Mouse (Mus musculus): Measurements from ENCODE around the gene Grik3. TPM values are rescaled to one million over a fixed set of nuclear protein-coding genes. Genes with fewer than 3 reads are reported as not detected.

Grik3 gene
- polyA plus RNA-seq, 1 experiment = 0.09 TPM

DNA sequence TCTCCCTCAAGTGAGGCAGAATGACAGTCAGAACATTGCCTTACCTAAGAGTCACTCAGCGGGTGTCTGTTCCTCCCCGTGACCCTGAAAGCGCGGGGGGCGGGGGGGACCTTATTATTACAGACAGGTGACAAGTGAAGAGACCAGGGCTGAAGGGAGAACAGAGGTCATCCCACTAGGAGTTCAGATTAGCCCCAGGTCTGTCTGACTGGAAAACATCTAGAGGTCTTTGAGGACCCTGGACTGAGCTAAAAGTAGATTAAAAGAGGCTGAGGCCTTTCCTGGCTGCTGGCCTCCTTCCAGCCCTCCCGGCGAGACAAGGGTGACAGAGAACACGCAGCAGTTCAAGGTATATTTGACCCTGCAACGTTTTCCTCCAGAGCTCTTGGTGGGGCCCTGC, 150.0 kb downstream of the Grik3 start:
- TF ChIP-seq CTCF (conservative IDR thresholded peaks at IDR 0.05; ENCODE audit: insufficient read depth, insufficient read length, low read depth, low read length) (no peak), POLR2A (IDR thresholded peaks at IDR 0.05; ENCODE audit: low read depth, low read length) (no peak)
- 58% methylated on average over 9 of the region's 9 CpGs for WGBS
- H3K27ac ChIP-seq (ENCODE audit: insufficient read depth, low read depth, low read length) = no peak overlapping the region
- no peak overlapping the region for H3K4me3 ChIP-seq (ENCODE audit: insufficient read depth, low read depth, low read length)
- no peaks in the 10 kb centered on the region for H3K27me3 ChIP-seq (replicated peaks; ENCODE audit: control insufficient read depth, insufficient read depth, low read length)
- no peaks in the 10 kb centered on the region for H3K36me3 ChIP-seq (ENCODE audit: control insufficient read depth, insufficient read depth, low read length)
- H3K4me1 ChIP-seq (ENCODE audit: control insufficient read depth, insufficient read depth, low read length) = peaks cover 7% of the 10 kb centered on the region; the same call in 1 of the 2 replicates
- DNase-seq = no peak

DNA sequence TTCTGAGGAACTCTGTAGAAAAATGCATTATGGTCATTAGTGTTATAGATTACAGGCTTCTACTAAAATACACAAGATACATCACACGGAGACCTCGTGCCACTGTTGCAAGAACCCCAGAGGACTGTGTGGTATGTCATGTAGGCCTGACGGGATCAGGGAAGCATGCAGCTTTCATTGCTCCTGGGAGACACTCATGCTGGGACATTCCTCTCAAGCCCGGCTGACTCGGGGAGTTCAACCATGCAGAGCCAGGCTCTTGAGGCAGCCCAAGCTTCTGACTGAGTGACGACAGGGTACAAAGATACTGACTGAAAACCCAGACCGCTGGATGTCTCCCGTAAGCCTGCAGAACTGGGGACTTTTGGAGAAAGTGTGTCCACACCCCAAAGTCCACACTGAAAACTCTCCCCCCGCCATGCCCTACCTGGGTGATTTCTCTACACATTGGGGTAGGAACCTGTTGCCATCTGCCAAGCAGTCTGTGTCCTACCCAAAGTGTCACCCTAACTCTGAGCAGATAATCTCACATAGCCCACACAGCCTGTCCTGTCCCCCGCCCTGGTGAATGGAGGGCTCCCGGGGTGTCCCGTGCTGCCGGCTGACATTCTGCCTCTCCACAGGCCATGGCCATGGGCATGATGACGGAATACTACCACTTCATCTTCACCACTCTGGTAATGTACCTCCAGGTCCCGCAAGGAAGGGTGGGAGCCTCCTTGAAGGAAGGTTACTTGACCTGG, 150.6 kb downstream of the Grik3 start:
- H3K36me3 ChIP-seq (ENCODE audit: control insufficient read depth, insufficient read depth, low read length) = no peaks in the 10 kb centered on the region
- no peak overlapping the region for H3K4me3 ChIP-seq (ENCODE audit: insufficient read depth, low read depth, low read length)
- no peak for DNase-seq
- peaks cover 7% of the 10 kb centered on the region; the same call in 1 of the 2 replicates for H3K4me1 ChIP-seq (ENCODE audit: control insufficient read depth, insufficient read depth, low read length)
- no peak for TF ChIP-seq POLR2A (IDR thresholded peaks at IDR 0.05; ENCODE audit: low read depth, low read length)
- TF ChIP-seq CTCF (conservative IDR thresholded peaks at IDR 0.05; ENCODE audit: insufficient read depth, insufficient read length, low read depth, low read length) = no peak
- 64% methylated on average over 15 of the region's 15 CpGs for WGBS
- no peak overlapping the region for H3K27ac ChIP-seq (ENCODE audit: insufficient read depth, low read depth, low read length)
- H3K27me3 ChIP-seq (replicated peaks; ENCODE audit: control insufficient read depth, insufficient read depth, low read length) = no peaks in the 10 kb centered on the region

DNA sequence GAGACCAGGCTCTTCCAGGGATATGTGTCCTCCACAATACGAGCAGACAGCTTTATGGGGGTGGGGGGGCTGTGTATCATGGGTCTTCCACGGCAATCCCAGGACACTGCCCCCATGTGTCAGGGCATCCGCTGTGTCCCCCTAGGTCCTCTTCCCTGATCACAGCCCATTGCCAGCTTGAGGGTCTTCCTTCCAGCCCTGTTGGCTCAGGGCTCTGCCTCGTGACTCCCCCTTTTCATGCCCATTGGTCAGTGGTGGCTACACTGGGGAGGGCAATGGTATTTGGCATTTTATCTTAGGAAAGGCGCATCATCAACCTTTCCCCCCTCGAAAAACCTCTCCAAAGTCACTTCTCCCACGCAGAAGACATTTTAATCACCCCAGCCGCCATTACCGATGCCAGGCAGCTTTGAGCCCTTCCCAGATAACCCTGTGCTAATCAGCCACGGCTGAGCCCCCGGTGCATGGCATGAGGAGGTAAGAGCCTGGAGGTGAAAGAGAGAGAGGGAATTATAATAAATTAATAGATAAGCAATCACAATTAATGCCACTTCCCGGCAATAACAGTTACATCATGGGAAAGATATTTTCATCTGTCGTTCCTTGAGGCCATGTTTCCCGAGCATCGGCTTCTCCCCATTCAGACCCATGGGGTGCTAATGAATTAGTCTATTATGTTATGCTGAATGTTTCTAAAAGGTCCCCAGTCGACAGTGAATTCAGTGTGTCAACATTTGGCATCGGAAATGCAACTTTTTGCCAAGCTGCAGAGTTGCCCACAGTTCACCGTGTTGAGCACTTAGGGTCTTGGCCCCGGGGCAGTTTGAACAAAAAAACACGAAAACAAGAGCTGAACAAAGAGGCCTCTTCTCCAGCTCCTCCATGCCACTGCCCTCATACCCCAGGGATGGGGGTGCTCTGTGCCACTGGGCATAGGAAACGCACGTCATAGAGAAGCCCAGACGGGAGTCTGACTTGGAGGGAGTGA, 154.4 kb downstream of the Grik3 start:
- no peak for TF ChIP-seq CTCF (conservative IDR thresholded peaks at IDR 0.05; ENCODE audit: insufficient read depth, insufficient read length, low read depth, low read length)
- TF ChIP-seq POLR2A (IDR thresholded peaks at IDR 0.05; ENCODE audit: low read depth, low read length) = no peak
- H3K36me3 ChIP-seq (ENCODE audit: control insufficient read depth, insufficient read depth, low read length) = no peaks in the 10 kb centered on the region
- H3K4me1 ChIP-seq (ENCODE audit: control insufficient read depth, insufficient read depth, low read length) = no peaks in the 10 kb centered on the region
- no peak overlapping the region for H3K4me3 ChIP-seq (ENCODE audit: insufficient read depth, low read depth, low read length)
- no peak for DNase-seq
- no peak overlapping the region for H3K27ac ChIP-seq (ENCODE audit: insufficient read depth, low read depth, low read length)
- WGBS = 76% methylated on average over 23 of the region's 23 CpGs
- no peaks in the 10 kb centered on the region for H3K27me3 ChIP-seq (replicated peaks; ENCODE audit: control insufficient read depth, insufficient read depth, low read length)

DNA sequence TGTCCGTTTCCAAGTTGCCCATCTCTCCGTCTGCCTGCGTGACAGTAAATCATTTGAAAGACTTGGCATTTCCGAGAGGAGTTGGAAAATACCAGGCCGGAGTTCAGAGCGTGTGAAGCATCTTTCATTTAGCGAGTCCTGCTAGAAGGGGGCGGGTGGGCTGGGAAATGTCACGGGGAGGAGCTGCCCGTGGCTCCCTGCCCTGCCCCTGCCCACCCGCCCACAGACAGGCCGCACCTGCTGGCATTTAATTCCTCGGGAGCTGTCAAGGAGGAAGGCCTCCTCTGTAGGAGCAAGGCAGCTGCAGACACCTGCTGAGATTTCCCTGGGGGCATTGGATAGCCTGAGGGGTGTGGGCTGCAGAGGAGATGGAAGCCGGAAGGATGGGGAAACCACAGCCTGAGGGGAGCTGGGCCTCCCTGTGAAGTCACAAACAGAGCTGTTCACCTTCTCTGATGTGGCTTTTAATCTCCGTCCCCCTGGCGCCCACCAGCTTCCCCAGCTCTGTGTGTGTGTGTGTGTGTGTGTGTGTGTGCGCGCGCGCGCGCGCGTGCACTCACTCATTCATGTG, 161.3 kb downstream of the Grik3 start:
- no peak for DNase-seq
- 33% methylated on average over 24 of the region's 24 CpGs for WGBS
- no peaks in the 10 kb centered on the region for H3K4me1 ChIP-seq (ENCODE audit: control insufficient read depth, insufficient read depth, low read length)

DNA sequence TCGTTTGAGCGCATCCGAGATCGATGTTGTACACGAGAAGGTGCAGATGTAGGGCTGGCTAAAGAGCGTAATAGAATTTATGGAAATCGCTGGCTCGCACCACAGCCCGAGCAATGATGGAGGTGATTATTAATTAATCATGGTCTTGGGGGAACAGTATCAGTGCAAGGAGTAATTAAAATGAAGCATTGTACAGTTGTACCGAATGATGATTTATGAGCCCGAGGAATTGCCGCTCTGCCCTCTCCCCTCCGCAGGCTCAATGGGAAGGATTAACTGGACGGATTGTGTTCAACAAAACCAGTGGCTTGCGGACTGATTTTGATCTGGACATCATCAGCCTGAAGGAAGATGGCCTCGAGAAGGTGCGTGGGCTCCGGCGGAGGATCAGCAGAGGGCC, 165.5 kb downstream of the Grik3 start:
- WGBS = 47% methylated on average over 19 of the region's 19 CpGs
- Histone ChIP-seq H3K27ac (ENCODE audit: insufficient read depth, low read depth, low read length) (no peak overlapping the region), H3K4me1 (ENCODE audit: control insufficient read depth, insufficient read depth, low read length) (no peaks in the 10 kb centered on the region), H3K36me3 (ENCODE audit: control insufficient read depth, insufficient read depth, low read length) (no peaks in the 10 kb centered on the region), H3K27me3 (replicated peaks; ENCODE audit: control insufficient read depth, insufficient read depth, low read length) (no peaks in the 10 kb centered on the region), H3K4me3 (ENCODE audit: insufficient read depth, low read depth, low read length) (no peak overlapping the region)
- TF ChIP-seq CTCF (conservative IDR thresholded peaks at IDR 0.05; ENCODE audit: insufficient read depth, insufficient read length, low read depth, low read length) (no peak), POLR2A (IDR thresholded peaks at IDR 0.05; ENCODE audit: low read depth, low read length) (no peak)
- DNase-seq = no peak

More for the DNA sequence above, 161.3 kb downstream of the Grik3 start:
- TF ChIP-seq POLR2A (IDR thresholded peaks at IDR 0.05; ENCODE audit: low read depth, low read length) (no peak), CTCF (conservative IDR thresholded peaks at IDR 0.05; ENCODE audit: insufficient read depth, insufficient read length, low read depth, low read length) (no peak)
- Histone ChIP-seq H3K27ac (ENCODE audit: insufficient read depth, low read depth, low read length) (no peak overlapping the region), H3K36me3 (ENCODE audit: control insufficient read depth, insufficient read depth, low read length) (no peaks in the 10 kb centered on the region), H3K27me3 (replicated peaks; ENCODE audit: control insufficient read depth, insufficient read depth, low read length) (no peaks in the 10 kb centered on the region), H3K4me3 (ENCODE audit: insufficient read depth, low read depth, low read length) (no peak overlapping the region)

DNA sequence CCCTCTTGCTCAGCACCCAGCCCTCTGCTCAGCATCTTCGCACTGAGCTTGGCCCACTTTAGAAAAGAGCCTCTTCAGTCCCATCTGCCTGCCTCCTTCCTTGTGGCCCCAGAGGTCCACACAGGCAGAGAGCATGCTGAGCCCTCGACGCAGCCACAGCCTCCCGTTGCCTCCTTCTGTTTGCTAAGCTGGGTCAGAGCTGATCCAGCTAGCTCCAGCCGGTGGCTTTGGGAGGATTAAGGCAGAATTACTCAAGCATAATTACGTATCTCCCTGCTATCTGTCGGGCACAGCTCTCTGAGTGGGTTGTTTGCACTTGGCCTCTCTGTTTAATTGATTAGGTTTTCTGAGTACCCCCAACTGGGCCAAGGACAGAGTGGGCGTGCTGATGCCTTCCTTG, 167.9 kb downstream of the Grik3 start:
- no peak for TF ChIP-seq POLR2A (IDR thresholded peaks at IDR 0.05; ENCODE audit: low read depth, low read length)
- no peak for TF ChIP-seq CTCF (conservative IDR thresholded peaks at IDR 0.05; ENCODE audit: insufficient read depth, insufficient read length, low read depth, low read length)
- H3K4me3 ChIP-seq (ENCODE audit: insufficient read depth, low read depth, low read length) = no peak overlapping the region
- H3K27ac ChIP-seq (ENCODE audit: insufficient read depth, low read depth, low read length) = no peak overlapping the region
- H3K36me3 ChIP-seq (ENCODE audit: control insufficient read depth, insufficient read depth, low read length) = no peaks in the 10 kb centered on the region
- no peaks in the 10 kb centered on the region for H3K27me3 ChIP-seq (replicated peaks; ENCODE audit: control insufficient read depth, insufficient read depth, low read length)
- H3K4me1 ChIP-seq (ENCODE audit: control insufficient read depth, insufficient read depth, low read length) = no peaks in the 10 kb centered on the region
- 61% methylated on average over 8 of the region's 8 CpGs for WGBS
- no peak for DNase-seq
